Mouse (Mus musculus): ENCODE data around the gene Rnase4.

DNA sequence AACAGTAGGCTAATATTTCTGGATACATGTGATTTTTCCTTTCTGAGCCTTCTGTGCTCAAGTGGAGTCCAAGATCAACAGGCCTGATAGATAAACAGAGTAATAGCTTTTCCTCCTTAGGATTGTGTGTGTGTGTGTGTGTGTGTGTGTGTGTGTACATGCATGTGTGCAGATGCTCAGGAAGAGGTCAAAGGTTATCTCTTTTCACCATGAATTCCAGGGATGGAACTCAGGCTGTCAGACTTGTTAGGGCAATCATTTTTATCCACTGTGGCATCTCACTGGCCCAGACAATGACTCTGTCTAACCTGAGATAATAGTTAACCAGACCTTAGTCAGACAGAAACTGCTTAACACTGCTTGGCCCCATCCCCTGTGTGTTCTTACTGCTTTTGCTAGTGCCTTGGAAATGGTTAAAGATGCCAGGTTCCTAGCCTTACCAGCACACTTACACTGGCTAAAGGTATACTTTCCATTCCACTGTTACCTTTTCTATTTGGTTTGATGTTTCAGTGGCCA is 15.6 kb downstream of the Rnase4 start:
- TF ChIP-seq CTCF (IDR thresholded peaks at IDR 0.05): no peak
- no peak for TF ChIP-seq EP300 (IDR thresholded peaks at IDR 0.05)
